Mouse (Mus musculus): ENCODE measurements around the gene Bod1.

DNA sequence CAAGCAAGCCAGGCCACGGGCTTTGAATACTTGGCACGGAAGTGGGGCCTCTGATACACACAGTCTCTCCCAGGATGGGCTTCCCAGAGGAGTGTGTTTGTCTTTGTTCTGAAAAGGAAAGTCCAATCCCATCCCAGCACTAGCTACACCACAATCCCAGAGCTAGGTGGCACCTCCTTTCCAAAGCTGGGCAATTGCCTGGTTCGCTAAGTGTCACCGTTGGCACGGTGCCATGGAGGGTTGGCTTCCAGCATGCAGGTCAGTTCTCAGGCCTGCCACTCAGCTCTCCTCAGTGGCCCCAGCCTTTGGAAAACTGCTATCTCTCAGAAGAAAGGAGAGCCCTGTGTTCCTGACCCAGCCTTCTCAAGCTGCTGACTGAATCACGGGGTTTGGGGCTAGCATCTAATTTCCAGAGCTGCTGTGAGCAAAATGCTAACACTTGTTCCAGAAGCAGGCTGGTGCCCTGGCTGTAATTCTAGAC is 42.0 kb upstream of the Bod1 start:
- 0 out of 2 replicates have a peak, but pooled peaks have one; percentile 3 for TF ChIP-seq CTCF (IDR thresholded peaks at IDR 0.05; ENCODE audit: borderline replicate concordance, extremely low read depth, insufficient read depth, insufficient read length)
- TF ChIP-seq POLR2A (IDR thresholded peaks at IDR 0.05; ENCODE audit: borderline replicate concordance, extremely low read depth, insufficient read depth, insufficient read length, poor library complexity, severe bottlenecking): no peak

Measured in brain, embryonic 14.5 days (tissue).